30 mouse cellular contexts compared by ENCODE assay signal in the genomic region with DNA sequence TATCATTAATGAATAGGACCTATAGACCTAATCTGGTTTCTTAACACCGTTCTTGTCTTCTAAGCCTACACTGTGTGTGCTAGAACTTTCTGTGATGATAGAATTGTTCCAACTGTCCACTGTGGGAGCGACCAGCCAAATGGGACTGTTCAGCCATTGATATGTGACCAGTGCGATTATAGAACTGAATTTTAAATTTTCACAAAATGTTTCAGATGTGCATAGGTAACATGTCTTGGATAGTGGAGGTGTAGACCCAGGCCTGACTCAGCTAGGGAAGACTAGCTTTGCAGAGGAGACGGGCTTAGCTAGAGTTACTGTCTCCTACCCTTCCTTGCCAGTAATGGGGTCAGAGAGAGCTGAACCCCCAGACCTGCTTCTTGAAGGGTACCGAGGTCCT.
"Had no signal": no experiment of that assay in that cellular context is flagged by ENCODE, and none has a peak within 500 bp of the region (broad histone marks: within the 10 kb centered on the region; RNA-seq: fewer than 3 reads in every experiment).

No protein-coding gene starts in this region.

- H3K9ac ChIP-seq: limb, embryonic 12.5 days; limb, embryonic 13.5 days; limb, embryonic 15.5 days; liver, embryonic 12.5 days; liver, embryonic 13.5 days; liver, embryonic 14.5 days; liver, embryonic 15.5 days; liver, postnatal 0 days; lung, embryonic 14.5 days; lung, embryonic 15.5 days; midbrain, embryonic 12.5 days; midbrain, embryonic 13.5 days; midbrain, embryonic 15.5 days; neural tube, embryonic 12.5 days; neural tube, embryonic 13.5 days had no signal

- H3K9me3 ChIP-seq: limb, embryonic 10.5 days; limb, embryonic 12.5 days; limb, embryonic 13.5 days; limb, embryonic 15.5 days; liver, embryonic 12.5 days; liver, embryonic 13.5 days; liver, embryonic 15.5 days; lung, embryonic 15.5 days; megakaryocyte, embryonic 14.5 days; midbrain, embryonic 10.5 days; midbrain, embryonic 12.5 days; midbrain, embryonic 13.5 days; midbrain, embryonic 15.5 days; neural tube, embryonic 12.5 days; neural tube, embryonic 13.5 days had no signal

- DNase-seq: left cerebral cortex, postnatal 4 days; liver; liver, embryonic 13.5 days; liver, postnatal 0 days; lung, adult 18-20 months; lung, adult 2 months; lung, postnatal 10 days; lung, postnatal 14 days; lung, postnatal 36 days; lung, postnatal 4 days; midbrain, embryonic 14.5 days had no signal

- H3K27ac ChIP-seq: limb, embryonic 10.5 days; limb, embryonic 12.5 days; limb, embryonic 13.5 days; limb, embryonic 15.5 days; liver, embryonic 12.5 days; liver, embryonic 13.5 days; liver, embryonic 14.5 days; liver, embryonic 15.5 days; lung, embryonic 15.5 days; macrophage; midbrain, embryonic 10.5 days; midbrain, embryonic 12.5 days; midbrain, embryonic 13.5 days; midbrain, embryonic 15.5 days; neural tube, embryonic 12.5 days; neural tube, embryonic 13.5 days had no signal

- H3K4me2 ChIP-seq: limb, embryonic 12.5 days; limb, embryonic 13.5 days; limb, embryonic 15.5 days; liver, embryonic 11.5 days; liver, embryonic 12.5 days; liver, embryonic 13.5 days; liver, embryonic 15.5 days; lung, embryonic 14.5 days; lung, embryonic 15.5 days; midbrain, embryonic 12.5 days; midbrain, embryonic 13.5 days; midbrain, embryonic 15.5 days; neural tube, embryonic 12.5 days; neural tube, embryonic 13.5 days had no signal

- H3K27me3 ChIP-seq: limb, embryonic 12.5 days; limb, embryonic 13.5 days; limb, embryonic 15.5 days; liver, embryonic 12.5 days; liver, embryonic 13.5 days; liver, embryonic 15.5 days; lung, embryonic 15.5 days; megakaryocyte, embryonic 14.5 days; midbrain, embryonic 12.5 days; midbrain, embryonic 13.5 days; midbrain, embryonic 15.5 days; neural tube, embryonic 12.5 days; neural tube, embryonic 13.5 days had no signal

- H3K4me3 ChIP-seq: limb, embryonic 10.5 days; limb, embryonic 12.5 days; limb, embryonic 13.5 days; limb, embryonic 15.5 days; liver, embryonic 12.5 days; liver, embryonic 13.5 days; liver, embryonic 15.5 days; lung, embryonic 15.5 days; megakaryocyte, embryonic 14.5 days; midbrain, embryonic 10.5 days; midbrain, embryonic 12.5 days; midbrain, embryonic 13.5 days; midbrain, embryonic 15.5 days; neural tube, embryonic 12.5 days; neural tube, embryonic 13.5 days had no signal

- H3K4me1 ChIP-seq: limb, embryonic 10.5 days; limb, embryonic 15.5 days; liver, embryonic 15.5 days; midbrain, embryonic 12.5 days; neural tube, embryonic 12.5 days had no signal

- ATAC-seq: liver, embryonic 12.5 days; liver, postnatal 0 days; midbrain, embryonic 13.5 days; midbrain, embryonic 15.5 days; midbrain, embryonic 16.5 days had no signal

- H3K36me3 ChIP-seq: limb, embryonic 10.5 days; limb, embryonic 12.5 days; limb, embryonic 13.5 days; limb, embryonic 15.5 days; liver, embryonic 12.5 days; liver, embryonic 13.5 days; liver, embryonic 15.5 days; lung, embryonic 15.5 days; midbrain, embryonic 10.5 days; midbrain, embryonic 12.5 days; midbrain, embryonic 13.5 days; midbrain, embryonic 15.5 days; neural tube, embryonic 12.5 days; neural tube, embryonic 13.5 days had no signal
